Mouse (Mus musculus) limb, embryonic 14.5 days (tissue): ENCODE measurements around the gene Coq4. TPM values are rescaled to one million over a fixed set of nuclear protein-coding genes. Genes with fewer than 3 reads are reported as not detected.

ENCODE experiments used
- ATAC-seq: fragments of 200-750 bp; cut with Nextera tagmentation; 2 replicates; pipeline ENCODE4 v1.8.0; 2017; ENCODE audit warnings: low read depth, moderate number of reproducible peaks, moderate TSS enrichment; ENCODE audit not compliant: low FRiP score
- DNase-seq: peaks from one replicate; pipeline ENCODE4 v3.0.0-alpha.2; 2015; ENCODE audit warnings: low spot score
- H3K27ac ChIP-seq: fragments of 300-500 bp; sonication (generic); replicated peaks from 2 replicates; pipeline ENCODE4 v1.5.1; 2014; ENCODE audit warnings: low read depth, mild to moderate bottlenecking, low read length, moderate library complexity, mixed read lengths
- H3K27me3 ChIP-seq: fragments of 300-500 bp; sonication (generic); 2 replicates; pipeline ENCODE4 v1.6.1; 2014; ENCODE audit warnings: low read length, mixed read lengths; ENCODE audit not compliant: control insufficient read depth, insufficient read depth
- H3K36me3 ChIP-seq: fragments of 300-500 bp; sonication (generic); 2 replicates; pipeline ENCODE4 v1.6.1; 2014; ENCODE audit warnings: mild to moderate bottlenecking, low read length, moderate library complexity, mixed read lengths; ENCODE audit not compliant: control insufficient read depth, insufficient read depth
- H3K4me1 ChIP-seq: fragments of 300-500 bp; sonication (generic); 2 replicates; pipeline ENCODE4 v1.6.1; 2014; ENCODE audit warnings: antibody characterized with exemption, low read length, mixed read lengths; ENCODE audit not compliant: control insufficient read depth, insufficient read depth
- H3K4me2 ChIP-seq: fragments of 300-500 bp; sonication (generic); replicated peaks from 2 replicates; pipeline ENCODE4 v1.6.1; 2014; ENCODE audit warnings: low read depth, mild to moderate bottlenecking, low read length, moderate library complexity; ENCODE audit not compliant: severe bottlenecking
- H3K4me3 ChIP-seq: fragments of 300-500 bp; sonication (generic); replicated peaks from 2 replicates; pipeline ENCODE4 v1.5.1; 2014; ENCODE audit warnings: low read length
- H3K9ac ChIP-seq: fragments of 300-500 bp; sonication (generic); 2 replicates; pipeline ENCODE4 v1.6.1; 2014; ENCODE audit warnings: mild to moderate bottlenecking, low read depth, low read length, moderate library complexity; ENCODE audit not compliant: severe bottlenecking
- H3K9me3 ChIP-seq: fragments of 300-500 bp; sonication (generic); 2 replicates; pipeline ENCODE4 v1.6.1; 2016; ENCODE audit warnings: low read length; ENCODE audit not compliant: control insufficient read depth
- POLR2A ChIP-seq: fragments of 200-500 bp; IDR thresholded peaks from 2 replicates; pipeline ENCODE4 v1.8.0; 2012; ENCODE audit warnings: inconsistent platforms, mild to moderate bottlenecking, moderate library complexity, borderline replicate concordance; ENCODE audit not compliant: insufficient read depth, insufficient read length; ENCODE audit errors: extremely low read depth
- WGBS: fragments of 180-500 bp; shearing (Covaris S2); extraction: QIAGEN DNeasy Blood & Tissue Kit; methylation state at CpG from one replicate; pipeline ENCODE4 v1.1.7; 2014; 5-methylcytosine and 5-hydroxymethylcytosine counted together
- microRNA-seq: library from miRNA; unstranded; fragments of <30 nt; microRNA quantifications from one replicate; pipeline ENCODE4, GENCODE M21; 2016
- polyA plus RNA-seq, 2 experiments: library from polyadenylated mRNA; depleted of rRNA in 1 of 2; stranded (reverse) in 1 of 2; unstranded in 1 of 2; fragments of >200 nt; fragmentation: Nextera tagmentation in 1 of 2; extraction: Ambion mirVana in 1 of 2; gene quantifications; 2 replicates each; pipeline versions ENCODE4 v1.2.1 to v1.2.3; 2012 to 2014

Coq4 gene
- polyA plus RNA-seq, 2 experiments, result 27.2 to 29.4 TPM

- Histone ChIP-seq H3K4me3 (peak overlapping the region; percentile 26), H3K4me2 (peak overlapping the region; percentile 43), H3K27me3 (peaks cover 46% of the 10 kb centered on the region), H3K9ac (peak overlapping the region; percentile 34; the same call in 1 of the 2 replicates), H3K27ac (no peak overlapping the region), H3K4me1 (peaks cover 7% of the 10 kb centered on the region), H3K36me3 (peaks cover 36% of the 10 kb centered on the region), H3K9me3 (no peaks in the 10 kb centered on the region)
- ATAC-seq, result no peak
- TF ChIP-seq POLR2A, result no peak
- no peak for DNase-seq
- 3% methylated on average over 42 of the region's 47 CpGs for WGBS
Measured at GRCm38 (mm10) chr2:29846061-29846853, 59.0 kb downstream of the Coq4 start.

GRCm38 (mm10) chr2:29846911-29847310, 59.6 kb downstream of the Coq4 start:
- peaks cover 46% of the 10 kb centered on the region for H3K27me3 ChIP-seq
- WGBS, result 52% methylated on average over 3 of the region's 3 CpGs
- peaks cover 7% of the 10 kb centered on the region for H3K4me1 ChIP-seq

More at GRCm38 (mm10) chr2:29846911-29847310, 59.6 kb downstream of the Coq4 start:
- TF ChIP-seq POLR2A, result no peak
- Histone ChIP-seq H3K27ac (no peak overlapping the region), H3K9me3 (no peaks in the 10 kb centered on the region), H3K4me3 (no peak overlapping the region), H3K4me2 (no peak overlapping the region), H3K36me3 (peaks cover 32% of the 10 kb centered on the region), H3K9ac (no peak overlapping the region)
- DNase-seq (no peak), ATAC-seq (no peak)

Small RNAs within 50 kb of the gene (microRNA-seq; reads per million reads assigned to microRNA genes)
- not detected for gene Mir219a-2
- gene Mir219b, result not detected

Other genes with a start within 250 kb of the Coq4 start
- 51.1 and 61.1 TPM in 2 replicates for gene Rapgef1, start 167.8 kb upstream of the Coq4 start, polyA plus RNA-seq (2012; rRNA removed)
- gene Rapgef1, start 167.8 kb upstream of the Coq4 start, polyA plus RNA-seq (2014; fragmentation: Nextera tagmentation; extraction: Ambion mirVana), result 20.8 and 23.0 TPM in 2 replicates
- 0.05 and 0.08 TPM in 2 replicates for gene Gm13420, start 35.8 kb upstream of the Coq4 start, polyA plus RNA-seq (2012; rRNA removed)
- 0.17 TPM in 1 of 2 replicates, not detected in the other for gene Gm13420, start 35.8 kb upstream of the Coq4 start, polyA plus RNA-seq (2014; fragmentation: Nextera tagmentation; extraction: Ambion mirVana)
- not detected in 2 replicates for gene Gm13547, start 28.2 kb upstream of the Coq4 start, polyA plus RNA-seq (2012; rRNA removed)
- 0.98 TPM in 1 of 2 replicates, not detected in the other for gene Gm13547, start 28.2 kb upstream of the Coq4 start, polyA plus RNA-seq (2014; fragmentation: Nextera tagmentation; extraction: Ambion mirVana)
- 45.8 and 49.2 TPM in 2 replicates for gene Trub2, start 1.0 kb downstream of the Coq4 start, polyA plus RNA-seq (2012; rRNA removed)
- gene Trub2, start 1.0 kb downstream of the Coq4 start, polyA plus RNA-seq (2014; fragmentation: Nextera tagmentation; extraction: Ambion mirVana), result 24.2 and 29.5 TPM in 2 replicates
- 24.0 and 29.7 TPM in 2 replicates for gene Slc27a4, start 15.1 kb downstream of the Coq4 start, polyA plus RNA-seq (2012; rRNA removed)
- gene Slc27a4, start 15.1 kb downstream of the Coq4 start, polyA plus RNA-seq (2014; fragmentation: Nextera tagmentation; extraction: Ambion mirVana), result 17.1 and 17.7 TPM in 2 replicates
- 68.3 and 87.6 TPM in 2 replicates for gene Urm1, start 32.6 kb downstream of the Coq4 start, polyA plus RNA-seq (2012; rRNA removed)
- 26.3 and 28.3 TPM in 2 replicates for gene Urm1, start 32.6 kb downstream of the Coq4 start, polyA plus RNA-seq (2014; fragmentation: Nextera tagmentation; extraction: Ambion mirVana)
- 53.7 and 75.9 TPM in 2 replicates for gene Cercam, start 81.7 kb downstream of the Coq4 start, polyA plus RNA-seq (2012; rRNA removed)
- 24.8 and 28.1 TPM in 2 replicates for gene Cercam, start 81.7 kb downstream of the Coq4 start, polyA plus RNA-seq (2014; fragmentation: Nextera tagmentation; extraction: Ambion mirVana)
- 84.6 and 88.0 TPM in 2 replicates for gene Odf2, start 101.7 kb downstream of the Coq4 start, polyA plus RNA-seq (2012; rRNA removed)
- gene Odf2, start 101.7 kb downstream of the Coq4 start, polyA plus RNA-seq (2014; fragmentation: Nextera tagmentation; extraction: Ambion mirVana), result 42.3 and 47.0 TPM in 2 replicates
- 42.0 and 42.3 TPM in 2 replicates for gene Gle1, start 147.9 kb downstream of the Coq4 start, polyA plus RNA-seq (2012; rRNA removed)
- 49.7 and 54.5 TPM in 2 replicates for gene Gle1, start 147.9 kb downstream of the Coq4 start, polyA plus RNA-seq (2014; fragmentation: Nextera tagmentation; extraction: Ambion mirVana)
- gene Sptan1, start 178.1 kb downstream of the Coq4 start, polyA plus RNA-seq (2012; rRNA removed), result 176 and 206 TPM in 2 replicates
- gene Sptan1, start 178.1 kb downstream of the Coq4 start, polyA plus RNA-seq (2014; fragmentation: Nextera tagmentation; extraction: Ambion mirVana), result 150 and 153 TPM in 2 replicates